Mouse (Mus musculus) stomach, postnatal 0 days (tissue): ENCODE measurements around the gene Foxk1. TPM values are rescaled to one million over a fixed set of nuclear protein-coding genes. Genes with fewer than 3 reads are reported as not detected.
A peak's percentile ranks its signal among the peaks of the same experiment; 100 is the strongest.

ENCODE experiments used
- ATAC-seq: fragments of 200-750 bp; cut with Nextera tagmentation; 2 replicates; pipeline ENCODE4 v1.8.0; 2017; ENCODE audit not compliant: low FRiP score, low TSS enrichment
- DNase-seq: peaks from one replicate; pipeline ENCODE4 v3.0.0-alpha.2; 2016; ENCODE audit warnings: low spot score
- H3K27ac ChIP-seq: fragments of 300-500 bp; sonication (generic); replicated peaks from 2 replicates; pipeline ENCODE4 v1.5.1; 2014; ENCODE audit warnings: mild to moderate bottlenecking, control low read depth
- H3K27me3 ChIP-seq: fragments of 300-500 bp; sonication (generic); 2 replicates; pipeline ENCODE4 v1.6.1; 2014; ENCODE audit warnings: low read length; ENCODE audit not compliant: control insufficient read depth, insufficient read depth
- H3K36me3 ChIP-seq: fragments of 300-500 bp; sonication (generic); 2 replicates; pipeline ENCODE4 v1.6.1; 2014; ENCODE audit warnings: low read length, mixed read lengths; ENCODE audit not compliant: control insufficient read depth, insufficient read depth
- H3K4me1 ChIP-seq: fragments of 300-500 bp; sonication (generic); replicated peaks from 2 replicates; pipeline ENCODE4 v1.6.1; 2014; ENCODE audit warnings: antibody characterized with exemption; ENCODE audit not compliant: control insufficient read depth, insufficient read depth
- H3K4me2 ChIP-seq: fragments of 300-500 bp; sonication (generic); replicated peaks from 2 replicates; pipeline ENCODE4 v1.6.1; 2014; ENCODE audit warnings: low read depth, mild to moderate bottlenecking, control low read depth, moderate library complexity
- H3K4me3 ChIP-seq: fragments of 300-500 bp; sonication (generic); 2 replicates; pipeline ENCODE4 v1.5.1; 2014; ENCODE audit warnings: low read depth, low read length, control low read depth
- H3K9ac ChIP-seq: fragments of 300-500 bp; sonication (generic); 2 replicates; pipeline ENCODE4 v1.6.1; 2014; ENCODE audit warnings: mild to moderate bottlenecking, low read length, control low read depth, mixed read lengths
- H3K9me3 ChIP-seq: fragments of 300-500 bp; sonication (generic); 2 replicates; pipeline ENCODE4 v1.6.1; 2016; ENCODE audit warnings: low read length; ENCODE audit not compliant: control insufficient read depth
- CTCF ChIP-seq: IDR thresholded peaks from 2 replicates; pipeline ENCODE4 v1.5.1; 2016; ENCODE audit warnings: antibody characterized with exemption, low read depth, mild to moderate bottlenecking, moderate library complexity
- EP300 ChIP-seq: optimal IDR thresholded peaks from 2 replicates; pipeline ENCODE3; 2016; ENCODE audit warnings: antibody characterized with exemption
- WGBS: fragments of 180-500 bp; shearing (Covaris S2); extraction: QIAGEN DNeasy Blood & Tissue Kit; methylation state at CpG from one replicate; pipeline ENCODE4 v1.1.7; 2014; 5-methylcytosine and 5-hydroxymethylcytosine counted together
- polyA plus RNA-seq: library from polyadenylated mRNA; unstranded; fragments of >200 nt; fragmentation: Nextera tagmentation; extraction: Ambion mirVana; gene quantifications from 2 replicates; pipeline ENCODE4 v1.2.1, GENCODE M21; 2015

The Foxk1 gene
- polyA plus RNA-seq, 1 experiment from 2014 or later = 3.5 TPM

- H3K27ac ChIP-seq = no peak overlapping the region
- H3K9ac ChIP-seq = peak overlapping the region; percentile 5; the same call in 1 of the 2 replicates
- no peaks in the 10 kb centered on the region for H3K9me3 ChIP-seq
- TF ChIP-seq CTCF (no peak), EP300 (no peak)
- ATAC-seq = no peak
- DNase-seq = no peak
- no peaks in the 10 kb centered on the region for H3K36me3 ChIP-seq
- WGBS = 25% methylated on average over 15 of the region's 15 CpGs
- no peak overlapping the region for H3K4me3 ChIP-seq
- no peaks in the 10 kb centered on the region for H3K27me3 ChIP-seq
- peak overlapping the region; percentile 8; the same call in 1 of the 2 replicates for H3K4me2 ChIP-seq
- H3K4me1 ChIP-seq = peaks cover 2% of the 10 kb centered on the region; the same call in 1 of the 2 replicates
Observed at GRCm38 (mm10) chr5:142509141-142510060, 108.1 kb downstream of the Foxk1 start.

GRCm38 (mm10) chr5:142510061-142510414 is 108.7 kb downstream of the Foxk1 start:
- Histone ChIP-seq H3K27me3 (no peaks in the 10 kb centered on the region), H3K9ac (no peak overlapping the region), H3K4me2 (no peak overlapping the region), H3K9me3 (no peaks in the 10 kb centered on the region), H3K4me3 (no peak overlapping the region), H3K27ac (no peak overlapping the region), H3K36me3 (no peaks in the 10 kb centered on the region), H3K4me1 (peaks cover 2% of the 10 kb centered on the region; the same call in 1 of the 2 replicates)
- TF ChIP-seq CTCF = no peak
- no peak for TF ChIP-seq EP300
- WGBS = 70% methylated on average over 7 of the region's 7 CpGs
- no peak for DNase-seq
- ATAC-seq = no peak

Other genes with a start within 250 kb of the Foxk1 start
- gene Ap5z1, start 62.4 kb downstream of the Foxk1 start, polyA plus RNA-seq = 4.2 and 5.0 TPM in 2 replicates
- not detected in 2 replicates for gene Papolb, start 128.6 kb downstream of the Foxk1 start, polyA plus RNA-seq
- gene Radil, start 149.6 kb downstream of the Foxk1 start, polyA plus RNA-seq = 0.36 and 0.44 TPM in 2 replicates
- 1.2 and 1.3 TPM in 2 replicates for gene Mmd2, start 207.3 kb downstream of the Foxk1 start, polyA plus RNA-seq
- gene Wipi2, start 226.2 kb downstream of the Foxk1 start, polyA plus RNA-seq = 33.4 and 33.6 TPM in 2 replicates